Mouse (Mus musculus) midbrain, embryonic 11.5 days (tissue): Measurements from ENCODE around the gene Aqp8. TPM values are rescaled to one million over a fixed set of nuclear protein-coding genes. Genes with fewer than 3 reads are reported as not detected.

ENCODE experiments used
- ATAC-seq: fragments of 200-750 bp; cut with Nextera tagmentation; 2 replicates; pipeline ENCODE4 v1.8.0; 2017; ENCODE audit warnings: moderate TSS enrichment, moderate library complexity; ENCODE audit not compliant: low FRiP score
- DNase-seq: peaks from one replicate; pipeline ENCODE4 v3.0.0; 2015; ENCODE audit warnings: low spot score; ENCODE audit errors: missing footprints
- H3K27ac ChIP-seq: fragments of 300-500 bp; sonication (generic); 2 replicates; pipeline ENCODE4 v1.5.1; 2014; ENCODE audit warnings: low read depth, low read length
- H3K27me3 ChIP-seq: fragments of 300-500 bp; sonication (generic); 2 replicates; pipeline ENCODE4 v1.6.1; 2014; ENCODE audit warnings: mild to moderate bottlenecking, low read length, moderate library complexity, mixed read lengths; ENCODE audit not compliant: control insufficient read depth, insufficient read depth
- H3K36me3 ChIP-seq: fragments of 300-500 bp; sonication (generic); 2 replicates; pipeline ENCODE4 v1.6.1; 2014; ENCODE audit warnings: mild to moderate bottlenecking, low read length, moderate library complexity, mixed read lengths; ENCODE audit not compliant: control insufficient read depth, insufficient read depth
- H3K4me1 ChIP-seq: fragments of 300-500 bp; sonication (generic); 2 replicates; pipeline ENCODE4 v1.6.1; 2014; ENCODE audit warnings: low read length; ENCODE audit not compliant: control insufficient read depth, insufficient read depth
- H3K4me2 ChIP-seq: fragments of 300-500 bp; sonication (generic); 2 replicates; pipeline ENCODE4 v1.6.1; 2014; ENCODE audit warnings: mild to moderate bottlenecking, moderate library complexity
- H3K4me3 ChIP-seq: fragments of 300-500 bp; sonication (generic); 2 replicates; pipeline ENCODE4 v1.5.1; 2014; ENCODE audit warnings: low read depth, low read length
- H3K9ac ChIP-seq: fragments of 300-500 bp; sonication (generic); 2 replicates; pipeline ENCODE4 v1.6.1; 2014; ENCODE audit warnings: low read length
- H3K9me3 ChIP-seq: fragments of 300-500 bp; sonication (generic); 2 replicates; pipeline ENCODE4 v1.6.1; 2016; ENCODE audit warnings: low read length; ENCODE audit not compliant: control insufficient read depth
- WGBS: fragments of 180-500 bp; shearing (Covaris S2); extraction: QIAGEN DNeasy Blood & Tissue Kit; methylation state at CpG from one replicate; pipeline ENCODE4 v1.1.7; 2014; 5-methylcytosine and 5-hydroxymethylcytosine counted together
- polyA plus RNA-seq: library from polyadenylated mRNA; unstranded; fragments of >200 nt; fragmentation: Nextera tagmentation; extraction: Ambion mirVana; gene quantifications from 2 replicates; pipeline ENCODE4 v1.2.1, GENCODE M21; 2014

Aqp8 gene
- polyA plus RNA-seq = 0.81 and 0.96 TPM in 2 replicates

DNA sequence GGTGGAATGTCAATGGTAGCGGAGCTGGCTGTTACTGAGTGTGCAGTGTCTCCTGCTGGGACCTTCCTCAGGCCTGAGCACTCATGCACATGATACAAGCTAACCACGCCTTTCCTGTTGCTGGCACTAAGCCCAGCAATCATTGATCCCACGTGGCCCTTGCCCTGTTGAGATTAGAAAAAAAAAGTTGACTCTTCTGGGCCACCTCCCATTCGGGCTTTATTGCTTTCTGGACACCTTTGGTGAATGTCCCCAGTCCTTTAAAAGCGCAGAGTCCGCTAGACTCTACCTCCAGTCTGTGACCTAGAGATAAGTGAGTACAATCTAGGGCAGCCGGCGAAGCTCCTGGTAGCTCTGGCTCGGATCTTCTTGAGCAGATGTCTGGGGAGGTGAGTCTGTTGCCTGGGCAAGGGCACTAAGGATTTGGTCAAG lies at the start of gene Aqp8:
Aqp8 (plus strand) TSS at position 222 of the 432 bp plus-strand sequence.
- H3K4me3 ChIP-seq = no peak within 1 kb of the TSS
- H3K27ac ChIP-seq = no peak within 1 kb of the TSS
- H3K36me3 ChIP-seq = no peaks in the 10 kb centered on the region
- H3K4me1 ChIP-seq = no peaks in the 10 kb centered on the region
- no peaks in the 10 kb centered on the region for H3K27me3 ChIP-seq
- 80% methylated on average over 9 of the region's 9 CpGs for WGBS
- ATAC-seq = no peak
- H3K9me3 ChIP-seq = no peaks in the 10 kb centered on the region
- H3K9ac ChIP-seq = no peak within 1 kb of the TSS
- H3K4me2 ChIP-seq = no peak within 1 kb of the TSS
- no peak for DNase-seq

DNA sequence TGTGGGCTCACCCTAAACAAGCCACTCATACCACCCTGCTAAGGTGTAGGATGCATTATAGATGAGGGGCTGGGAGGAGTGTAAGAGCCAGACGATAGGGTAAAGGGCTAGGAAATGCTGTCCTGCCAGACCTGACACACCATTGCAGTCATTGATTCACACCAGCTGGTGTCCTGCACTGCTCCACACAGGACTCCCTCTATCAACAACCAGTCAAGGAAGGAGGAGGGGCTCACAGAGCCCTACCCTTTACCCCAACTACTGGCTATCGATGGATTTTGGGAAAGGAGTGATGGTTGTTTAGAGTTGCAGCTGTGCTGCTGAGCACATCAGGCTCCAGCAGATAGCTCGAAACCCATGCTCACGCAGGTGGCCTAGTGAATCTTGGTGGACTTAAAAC lies 45.3 kb upstream of the Aqp8 start:
- no peaks in the 10 kb centered on the region for H3K4me1 ChIP-seq
- H3K36me3 ChIP-seq = no peaks in the 10 kb centered on the region
- 87% methylated on average over 4 of the region's 4 CpGs for WGBS
- no peak overlapping the region for H3K4me2 ChIP-seq
- DNase-seq (no peak), ATAC-seq (no peak)
- no peak overlapping the region for H3K9ac ChIP-seq
- H3K27me3 ChIP-seq = no peaks in the 10 kb centered on the region; the same call in 1 of the 2 replicates
- H3K27ac ChIP-seq = no peak overlapping the region
- no peak overlapping the region for H3K4me3 ChIP-seq
- no peaks in the 10 kb centered on the region for H3K9me3 ChIP-seq

DNA sequence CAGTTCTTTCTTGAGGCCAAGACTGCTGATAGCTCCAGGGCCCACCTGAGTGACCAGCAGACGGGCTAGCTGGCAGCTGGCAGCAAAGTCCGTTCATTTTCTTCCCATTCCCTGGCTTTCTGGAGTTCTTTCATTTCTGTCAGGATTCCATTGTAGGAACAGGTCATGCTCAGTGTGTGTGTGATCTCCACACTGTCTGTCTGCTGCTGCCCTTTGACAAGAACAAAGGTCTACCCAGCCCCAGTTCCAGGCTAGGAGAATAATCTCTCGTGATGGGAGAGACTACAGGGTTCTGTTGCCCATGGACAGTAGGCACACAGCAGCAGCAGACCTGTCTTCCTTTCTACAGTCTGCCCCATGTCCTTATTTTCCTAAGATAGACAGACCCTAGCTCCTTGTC lies 44.4 kb upstream of the Aqp8 start:
- H3K4me3 ChIP-seq = no peak overlapping the region
- H3K27me3 ChIP-seq = no peaks in the 10 kb centered on the region; the same call in 1 of the 2 replicates
- no peak overlapping the region for H3K9ac ChIP-seq
- no peak overlapping the region for H3K27ac ChIP-seq
- no peak for ATAC-seq
- 97% methylated on average over 3 of the region's 3 CpGs for WGBS
- no peaks in the 10 kb centered on the region for H3K4me1 ChIP-seq
- H3K36me3 ChIP-seq = peaks cover 3% of the 10 kb centered on the region; the same call in 1 of the 2 replicates
- H3K9me3 ChIP-seq = no peaks in the 10 kb centered on the region
- no peak for DNase-seq
- H3K4me2 ChIP-seq = no peak overlapping the region

DNA sequence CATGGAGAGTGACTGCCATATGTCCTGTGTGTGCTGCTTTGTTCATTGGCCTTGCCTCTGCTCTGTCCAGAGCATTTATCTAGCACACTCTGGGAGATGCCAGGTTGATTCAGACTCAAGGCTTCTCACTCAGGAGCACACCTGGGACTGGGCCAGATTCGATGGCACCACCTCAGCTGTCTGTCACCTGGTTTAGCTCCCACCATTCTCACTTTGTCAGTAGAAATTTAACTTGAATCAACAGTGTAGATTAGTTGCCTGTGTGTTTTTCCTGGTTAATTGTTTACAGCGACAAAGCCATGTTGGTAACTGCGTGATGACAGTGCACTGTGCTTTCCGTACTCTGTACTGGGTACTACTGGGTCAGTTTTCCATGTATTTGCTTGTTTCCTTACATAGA lies 42.1 kb upstream of the Aqp8 start:
- no peak overlapping the region for H3K27ac ChIP-seq
- H3K9me3 ChIP-seq = no peaks in the 10 kb centered on the region
- no peak overlapping the region for H3K9ac ChIP-seq
- no peak overlapping the region for H3K4me2 ChIP-seq
- H3K36me3 ChIP-seq = peaks cover 3% of the 10 kb centered on the region; the same call in 1 of the 2 replicates
- ATAC-seq (no peak), DNase-seq (no peak)
- 92% methylated on average over 4 of the region's 4 CpGs for WGBS
- H3K27me3 ChIP-seq = no peaks in the 10 kb centered on the region; the same call in 1 of the 2 replicates
- no peak overlapping the region for H3K4me3 ChIP-seq
- no peaks in the 10 kb centered on the region for H3K4me1 ChIP-seq

- H3K4me3 ChIP-seq = no peak overlapping the region
- H3K27ac ChIP-seq = no peak overlapping the region
- 96% methylated on average over 3 of the region's 3 CpGs for WGBS
- H3K36me3 ChIP-seq = peaks cover 3% of the 10 kb centered on the region; the same call in 1 of the 2 replicates
- no peaks in the 10 kb centered on the region for H3K9me3 ChIP-seq
- H3K4me2 ChIP-seq = no peak overlapping the region
- no peak overlapping the region for H3K9ac ChIP-seq
- DNase-seq (no peak), ATAC-seq (no peak)
- H3K27me3 ChIP-seq = no peaks in the 10 kb centered on the region; the same call in 1 of the 2 replicates
- H3K4me1 ChIP-seq = no peaks in the 10 kb centered on the region
These were observed 40.1 kb upstream of the Aqp8 start for GRCm38 (mm10) chr7:123421958-123422357.

DNA sequence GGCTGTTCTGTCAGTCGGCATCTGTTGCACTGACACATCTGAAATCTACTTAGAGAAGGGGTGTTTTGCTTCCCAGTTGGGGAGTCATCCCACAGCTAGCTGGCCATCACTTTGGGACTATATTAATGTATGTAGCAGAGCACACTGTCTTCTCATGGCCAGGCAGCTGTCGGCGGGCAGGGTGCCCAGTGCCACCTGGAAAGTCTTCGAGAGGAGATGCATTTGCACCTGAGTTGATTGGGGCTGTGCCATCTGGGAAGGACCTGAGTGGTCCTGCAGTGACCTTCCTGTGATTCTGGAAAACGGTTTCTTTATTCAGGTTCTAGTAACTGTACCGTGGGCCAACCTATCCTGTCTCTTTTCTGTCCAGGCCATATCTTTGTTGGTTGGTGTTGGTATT lies 37.8 kb upstream of the Aqp8 start:
- Histone ChIP-seq H3K27ac (no peak overlapping the region), H3K4me2 (no peak overlapping the region), H3K4me3 (no peak overlapping the region), H3K4me1 (no peaks in the 10 kb centered on the region), H3K9ac (no peak overlapping the region), H3K36me3 (peaks cover 3% of the 10 kb centered on the region; the same call in 1 of the 2 replicates), H3K9me3 (no peaks in the 10 kb centered on the region), H3K27me3 (no peaks in the 10 kb centered on the region)
- DNase-seq (no peak), ATAC-seq (no peak)
- WGBS = 96% methylated on average over 6 of the region's 6 CpGs

- Histone ChIP-seq H3K4me3 (no peak overlapping the region), H3K4me1 (no peaks in the 10 kb centered on the region), H3K36me3 (peaks cover 3% of the 10 kb centered on the region; the same call in 1 of the 2 replicates), H3K27me3 (no peaks in the 10 kb centered on the region), H3K9me3 (no peaks in the 10 kb centered on the region), H3K4me2 (no peak overlapping the region), H3K9ac (no peak overlapping the region), H3K27ac (no peak overlapping the region)
- no peak for DNase-seq
- no peak for ATAC-seq
- WGBS = 87% methylated on average over 6 of the region's 6 CpGs
These were observed 36.8 kb upstream of the Aqp8 start for GRCm38 (mm10) chr7:123425134-123425757.

- H3K9me3 ChIP-seq = no peaks in the 10 kb centered on the region
- no peak overlapping the region for H3K27ac ChIP-seq
- ATAC-seq (no peak), DNase-seq (no peak)
- no peaks in the 10 kb centered on the region; the same call in 1 of the 2 replicates for H3K36me3 ChIP-seq
- H3K4me2 ChIP-seq = no peak overlapping the region
- 91% methylated on average over 8 of the region's 8 CpGs for WGBS
- no peak overlapping the region for H3K9ac ChIP-seq
- no peak overlapping the region for H3K4me3 ChIP-seq
- no peaks in the 10 kb centered on the region for H3K4me1 ChIP-seq
- no peaks in the 10 kb centered on the region for H3K27me3 ChIP-seq
These were observed 32.3 kb upstream of the Aqp8 start for GRCm38 (mm10) chr7:123429624-123430410.

DNA sequence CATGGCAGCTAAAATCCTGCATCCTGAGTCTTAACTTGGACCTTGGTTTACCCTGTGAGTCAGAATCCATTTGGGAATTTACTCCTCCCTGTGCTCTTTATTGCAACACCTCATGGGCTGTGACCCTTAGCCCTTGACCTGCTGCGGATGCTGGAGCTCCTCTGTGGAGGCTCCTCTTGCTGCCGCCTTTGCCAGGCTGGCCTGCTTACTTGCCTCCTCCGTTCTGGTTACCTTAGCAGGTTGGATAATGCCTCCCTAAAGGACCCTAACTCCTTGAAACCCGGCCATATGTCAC lies 31.7 kb upstream of the Aqp8 start:
- no peak overlapping the region for H3K4me3 ChIP-seq
- WGBS = 86% methylated on average over 4 of the region's 4 CpGs
- H3K4me1 ChIP-seq = no peaks in the 10 kb centered on the region
- ATAC-seq = no peak
- H3K27me3 ChIP-seq = no peaks in the 10 kb centered on the region
- no peak for DNase-seq
- no peaks in the 10 kb centered on the region for H3K9me3 ChIP-seq
- no peaks in the 10 kb centered on the region; the same call in 1 of the 2 replicates for H3K36me3 ChIP-seq
- no peak overlapping the region for H3K4me2 ChIP-seq
- H3K27ac ChIP-seq = no peak overlapping the region
- no peak overlapping the region for H3K9ac ChIP-seq
